Mouse (Mus musculus) erythroid progenitor cell, adult 5-6 weeks (primary cell): ENCODE data around the gene Zdhhc18. TPM values are rescaled to one million over a fixed set of nuclear protein-coding genes. Genes with fewer than 3 reads are reported as not detected.
"Not testable (repeated sequence)": the region's sequence is repeated elsewhere in the genome, so short reads cannot be mapped to it uniquely, and the experiment has no call there.

Experiments used
- ATAC-seq: replicated peaks from 2 replicates; pipeline ENCODE4 v1.8.0; 2016; ENCODE audit warnings: moderate number of reproducible peaks, mild to moderate bottlenecking, moderate TSS enrichment, inconsistent platforms; ENCODE audit not compliant: poor library complexity, low FRiP score, severe bottlenecking
- total RNA-seq, 2 experiments: library from RNA; stranded (forward) in 1 of 2; stranded (reverse) in 1 of 2; fragments of 150-400 nt in 1 of 2; fragments of 186-747, 209-891 nt in 1 of 2; gene quantifications; 2 replicates each; pipeline versions ENCODE4 v1.2.3 to v1.2.4; 2015 to 2017; ENCODE audit warnings: low replicate concordance in 2 of 2

Gene Zdhhc18
- total RNA-seq, 2 experiments from 2014 or later: 3.9 to 19.3 TPM

DNA sequence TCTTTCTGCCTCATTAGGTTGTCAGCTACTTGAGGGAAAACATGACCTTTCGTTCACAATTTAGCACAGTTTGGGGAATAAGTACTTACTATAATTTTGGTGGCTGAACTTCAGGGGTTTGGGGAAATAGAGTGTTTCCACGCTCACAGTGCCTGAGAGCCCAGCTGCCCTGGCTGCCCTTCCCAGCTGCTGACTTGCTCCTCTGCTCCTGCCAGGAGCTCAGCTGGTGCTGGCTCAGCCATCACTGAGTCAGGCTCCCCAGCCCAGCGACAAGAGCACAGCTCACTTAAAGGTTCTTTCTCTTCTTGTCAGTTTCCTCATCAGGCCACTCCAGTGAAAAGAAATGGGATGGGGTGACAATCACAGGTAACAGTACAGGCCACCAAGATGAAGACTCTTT, 18.6 kb upstream of the Zdhhc18 start:
- ATAC-seq: no peak

DNA sequence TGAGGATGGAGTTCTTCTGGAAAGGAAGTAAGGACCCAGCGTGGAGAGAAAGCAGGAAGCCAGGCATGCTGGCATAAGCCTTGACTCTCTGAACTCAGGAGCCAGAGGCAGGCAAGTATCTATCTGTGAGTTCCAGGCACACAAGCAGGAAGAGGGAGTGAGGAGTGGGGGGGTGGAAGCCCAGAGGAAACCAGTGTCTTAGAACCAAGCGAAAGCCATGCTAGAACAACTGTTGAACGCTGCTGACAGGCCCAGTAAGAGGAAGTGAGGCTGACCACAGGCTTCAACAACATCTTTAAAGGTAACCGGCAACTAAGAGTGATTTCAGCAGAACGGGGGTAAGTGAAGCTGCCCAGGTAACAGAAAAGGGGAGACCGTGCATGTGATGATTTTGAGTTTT, 16.2 kb upstream of the Zdhhc18 start:
- ATAC-seq: no peak

DNA sequence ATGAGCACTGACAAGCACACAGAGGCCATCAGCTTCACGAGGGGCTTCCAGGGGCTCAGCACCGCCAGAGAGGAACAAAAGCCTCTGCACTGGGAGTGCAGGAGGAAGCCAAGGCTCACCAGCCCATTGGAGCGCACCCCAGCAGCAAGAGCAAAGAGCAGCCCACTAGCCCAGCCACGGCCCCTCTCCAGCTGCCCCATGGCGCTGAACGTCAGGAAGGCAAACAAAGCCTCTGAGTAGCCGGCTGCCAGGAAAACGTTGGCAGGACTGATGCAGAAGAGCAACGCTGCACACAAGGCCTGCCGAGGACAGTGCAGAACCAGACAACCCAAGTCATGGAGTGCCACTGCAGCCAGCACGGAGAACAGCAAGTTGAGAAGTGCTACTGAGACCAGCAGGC, 15.2 kb upstream of the Zdhhc18 start:
- no peak for ATAC-seq

DNA sequence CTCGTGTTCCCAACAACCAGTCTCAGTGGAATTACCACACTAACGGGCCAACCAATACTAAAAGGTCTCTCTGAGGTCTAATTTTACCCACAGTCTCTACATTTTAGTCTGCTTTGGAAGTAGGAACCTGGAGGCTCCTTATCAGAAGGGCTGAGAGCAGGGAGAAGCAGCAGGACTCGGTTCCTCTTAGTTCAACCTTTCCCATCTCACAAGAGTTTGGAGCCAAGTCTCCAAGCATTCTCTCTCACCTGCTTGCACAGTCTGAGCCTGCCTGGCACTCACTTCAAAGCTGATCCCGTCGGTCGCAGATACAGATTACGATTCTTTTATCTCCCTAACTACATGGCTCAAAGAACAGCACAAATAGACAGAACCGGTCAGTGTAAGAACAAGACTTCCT, 13.0 kb upstream of the Zdhhc18 start:
- ATAC-seq: no peak

DNA sequence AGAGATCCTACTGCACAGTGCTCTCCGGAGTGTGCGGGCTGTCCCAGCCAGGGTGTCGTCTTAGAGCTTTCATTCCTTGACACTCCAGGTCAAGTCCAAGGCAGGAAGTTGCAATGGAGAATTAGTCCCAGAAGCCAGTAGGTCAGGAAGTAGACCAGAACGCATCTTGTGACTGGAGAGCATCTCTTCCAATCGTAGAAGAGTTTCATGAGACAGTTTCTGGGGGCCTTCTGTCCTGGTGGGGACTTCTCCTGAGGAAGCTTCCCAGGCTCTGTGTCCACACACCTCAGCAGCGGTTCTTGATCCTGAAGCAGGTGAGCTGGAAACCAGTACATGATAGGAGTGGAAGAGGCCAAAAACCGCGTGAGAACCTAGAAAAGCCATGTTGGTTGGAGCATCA, 12.5 kb upstream of the Zdhhc18 start:
- ATAC-seq: no peak

DNA sequence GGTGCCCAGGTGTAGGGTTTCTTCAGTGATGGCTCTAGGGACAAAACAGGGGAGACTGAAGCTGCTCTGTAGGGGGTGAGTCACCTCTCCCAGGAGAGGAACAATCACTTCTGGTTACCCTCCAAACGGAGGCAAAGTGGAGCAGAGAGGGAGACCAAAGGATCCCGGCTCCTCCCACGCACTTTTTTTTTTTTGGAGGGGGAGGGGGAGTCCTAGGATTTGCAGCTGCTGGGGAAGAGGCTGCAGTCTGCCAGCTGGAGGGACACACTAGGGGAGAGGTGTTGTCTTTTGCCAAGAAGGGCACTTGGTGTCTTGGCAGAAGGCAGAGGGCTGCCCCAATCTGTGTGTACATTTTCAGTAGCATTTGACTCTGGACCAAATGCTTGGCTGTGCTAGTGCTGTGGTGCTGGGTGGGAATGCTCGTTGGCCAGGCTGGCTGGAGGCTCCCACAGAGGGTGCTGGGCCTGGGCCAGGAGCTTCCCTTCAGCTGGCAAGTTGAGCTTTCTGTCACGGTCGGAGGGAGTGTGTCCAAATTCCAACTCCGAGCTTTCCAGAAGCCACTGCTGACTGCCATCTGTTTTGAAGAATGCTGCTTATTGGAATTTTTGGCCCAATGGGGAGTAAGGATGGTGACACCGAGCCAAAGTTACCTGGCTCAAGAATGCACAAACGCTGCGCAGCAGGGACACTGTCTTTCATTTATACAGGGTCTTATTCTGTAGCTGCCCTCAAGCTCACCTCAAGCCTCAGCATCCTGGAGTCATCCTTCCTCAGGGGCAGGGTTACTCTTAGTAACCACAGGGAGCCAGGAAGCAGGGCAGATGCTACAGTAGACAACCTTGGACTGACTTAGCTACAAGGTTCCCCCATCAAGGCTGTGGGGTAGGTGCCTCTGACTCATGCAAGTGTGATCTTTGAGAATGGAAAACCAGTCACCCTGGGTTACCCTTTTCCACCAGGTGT, 10.5 kb upstream of the Zdhhc18 start:
- ATAC-seq: no peak

DNA sequence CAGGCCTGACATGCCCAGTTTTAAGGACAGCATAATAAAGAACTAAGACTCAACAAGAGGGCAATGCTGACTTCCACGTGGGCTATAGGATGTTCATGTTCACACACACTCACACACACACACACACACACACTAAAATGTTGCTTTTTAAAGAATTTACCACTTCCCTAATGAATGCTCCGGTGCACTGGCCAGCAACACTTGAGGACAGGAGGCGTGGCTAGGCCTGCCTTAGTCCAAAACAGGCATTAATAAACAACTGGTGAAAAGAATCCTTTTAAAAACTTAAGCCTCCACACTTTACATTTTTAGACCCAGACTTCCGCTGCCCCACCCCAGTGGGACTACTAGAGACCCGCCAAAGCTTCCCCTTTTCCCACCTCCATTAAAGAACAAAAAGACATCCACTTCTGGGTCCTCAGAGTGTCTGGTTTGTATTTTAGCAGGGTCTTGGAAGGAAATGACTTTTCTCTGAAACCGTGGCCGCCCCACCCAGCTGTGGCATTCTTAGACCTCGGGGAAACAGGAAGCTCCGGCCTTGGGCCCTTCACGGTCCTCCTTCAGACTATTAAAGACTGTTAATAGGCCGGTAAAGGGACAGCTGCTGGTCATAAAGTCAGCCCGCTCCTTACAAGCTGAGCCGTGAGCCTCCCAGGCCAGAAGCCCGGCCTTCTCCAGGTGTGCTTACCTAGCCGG, 9.7 kb upstream of the Zdhhc18 start:
- no peak for ATAC-seq

DNA sequence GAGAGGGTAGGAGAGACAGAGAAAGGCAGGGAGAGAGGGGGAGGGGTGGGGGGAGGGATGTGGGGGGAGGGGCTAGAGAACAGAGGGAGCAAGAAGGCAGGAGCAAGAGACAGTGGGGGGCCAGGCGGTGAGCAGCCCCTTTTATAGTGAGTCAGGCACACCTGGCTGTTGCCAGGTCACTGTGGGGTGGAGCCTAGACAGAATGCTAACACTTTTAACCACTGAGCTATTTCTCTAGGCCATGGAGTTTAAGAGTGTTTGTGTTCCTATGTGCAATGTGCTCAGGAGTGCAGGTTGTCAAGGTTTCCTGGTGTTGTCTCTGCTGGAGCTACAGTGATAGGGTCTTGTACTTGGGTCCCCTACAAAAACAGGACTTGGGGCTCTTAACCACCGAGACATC, 8.8 kb upstream of the Zdhhc18 start:
- ATAC-seq: no peak

DNA sequence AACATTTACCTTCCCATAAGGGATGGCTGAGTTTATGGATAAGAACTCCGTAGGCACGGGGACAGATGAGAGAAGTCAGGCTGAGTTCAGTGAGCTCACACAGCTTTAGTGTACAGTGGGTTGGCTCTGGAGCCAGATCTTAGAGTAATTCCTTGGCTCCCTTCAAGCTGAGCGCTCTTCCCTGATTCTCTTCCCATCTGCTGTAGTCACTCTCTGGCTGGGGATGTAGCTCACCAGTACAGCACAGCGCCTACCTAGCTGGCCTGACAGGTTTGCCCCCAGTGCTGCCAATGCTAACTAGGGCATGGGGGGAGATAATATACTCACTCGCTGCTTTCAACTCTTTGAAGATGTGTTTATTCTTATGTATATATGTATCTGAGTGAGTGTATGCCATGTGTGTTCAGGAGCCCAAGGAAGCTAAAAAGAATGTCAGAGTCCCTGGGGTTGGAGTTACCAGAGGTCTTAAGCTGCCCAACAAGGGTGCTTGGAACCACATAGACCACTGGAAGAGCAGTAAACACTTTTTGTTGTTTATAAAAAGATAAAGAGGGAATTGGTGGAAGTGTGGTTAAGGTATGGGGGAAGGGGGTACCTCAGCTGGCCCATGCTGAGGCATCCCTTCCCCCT, 8.0 kb upstream of the Zdhhc18 start:
- ATAC-seq: no peak

DNA sequence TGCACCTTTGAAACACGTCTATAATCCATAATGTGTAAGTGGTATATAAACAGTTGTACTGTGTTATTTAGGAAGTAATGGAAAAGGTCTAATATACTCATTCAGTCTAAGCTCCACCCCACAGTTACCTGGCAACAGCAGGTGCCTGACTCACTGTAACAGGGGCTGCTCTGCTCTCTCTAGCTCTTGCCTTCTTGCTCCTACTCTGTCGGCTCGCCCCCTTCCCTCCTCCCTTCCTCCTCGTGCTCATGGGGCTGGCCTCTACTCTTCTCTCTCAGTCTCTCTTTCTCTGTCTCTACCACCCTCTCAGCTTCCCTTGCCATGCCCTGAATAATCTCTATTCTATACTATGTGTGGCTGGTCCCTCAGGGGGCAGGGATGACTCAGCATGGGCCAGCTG, 7.0 kb upstream of the Zdhhc18 start:
- no peak for ATAC-seq

DNA sequence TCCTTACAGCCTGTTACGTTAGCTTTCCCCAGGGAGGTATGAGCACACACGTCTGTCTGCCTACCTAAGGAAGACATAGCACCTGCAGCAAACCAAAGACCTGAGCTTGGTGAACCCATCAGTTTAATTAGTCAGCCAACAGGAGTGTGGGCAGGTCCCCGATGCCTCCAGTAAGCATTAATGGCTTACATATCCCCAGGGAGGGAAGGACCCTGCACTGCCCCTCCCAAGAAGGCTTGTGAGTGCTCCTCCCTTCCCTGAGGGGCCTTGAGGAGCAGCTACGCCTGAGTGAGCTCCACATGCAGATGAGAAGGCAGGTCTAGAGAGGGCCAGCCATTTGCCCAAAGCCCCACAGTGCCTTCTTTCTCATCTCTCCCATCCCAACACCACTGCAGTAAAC, 6.3 kb upstream of the Zdhhc18 start:
- no peak for ATAC-seq

DNA sequence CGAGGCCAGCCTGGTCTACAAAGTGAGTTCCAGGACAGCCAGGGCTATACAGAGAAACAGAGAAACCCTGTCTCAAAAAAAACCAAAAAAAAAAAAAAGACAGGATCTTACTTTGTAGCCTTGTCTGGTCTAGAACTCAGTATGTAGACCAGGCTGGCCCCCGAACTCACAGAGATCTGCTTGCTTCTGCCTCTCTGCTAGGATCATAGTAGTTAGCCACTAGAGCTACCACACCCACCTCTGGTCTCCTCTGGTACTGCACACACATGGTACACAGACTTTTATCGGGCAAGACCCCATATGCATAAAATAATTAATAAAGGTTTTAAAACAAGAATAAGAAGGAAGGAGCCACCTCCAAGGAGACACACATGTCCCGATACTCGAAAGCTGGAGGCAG, 4.1 kb upstream of the Zdhhc18 start:
- ATAC-seq: not testable (repeated sequence)

DNA sequence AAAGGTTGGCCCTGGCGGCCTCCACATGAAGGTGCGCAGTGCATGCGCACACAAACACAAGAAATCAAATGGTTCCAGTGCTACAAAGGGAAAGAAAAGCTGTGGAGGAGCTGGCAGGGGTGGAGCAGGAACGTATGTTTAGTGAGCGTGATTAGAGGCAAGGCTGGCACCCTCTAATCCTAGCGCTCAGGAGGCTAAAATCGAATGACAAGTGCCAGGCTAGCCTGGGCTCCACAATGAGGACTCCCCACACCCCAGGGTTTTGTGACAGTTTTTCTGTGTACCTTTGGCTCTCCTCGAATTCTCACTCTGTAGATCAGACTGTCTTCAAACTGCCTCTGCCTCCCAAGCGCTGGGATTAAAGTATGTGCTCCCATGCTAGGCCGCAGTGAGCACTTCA, 2.8 kb upstream of the Zdhhc18 start:
- no peak for ATAC-seq

DNA sequence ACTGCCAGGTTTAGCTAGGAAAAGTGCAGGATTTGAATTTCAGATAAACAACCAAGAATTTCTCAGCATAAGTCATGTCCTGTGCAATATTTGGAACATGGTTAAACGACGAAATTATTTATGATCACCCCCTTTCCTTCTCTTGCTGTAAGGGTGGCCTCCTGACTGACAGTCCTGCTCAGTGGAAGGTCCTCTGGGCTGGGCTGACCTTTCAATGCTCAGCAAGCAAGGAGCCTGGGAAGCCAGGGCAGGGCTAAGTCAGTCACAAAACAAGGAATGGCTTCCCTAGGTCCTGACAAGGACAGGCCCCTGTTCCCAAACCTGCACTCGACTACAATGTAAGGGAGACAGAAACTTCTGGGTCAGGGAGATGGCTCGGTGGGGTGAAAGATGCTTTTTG, 2.0 kb upstream of the Zdhhc18 start:
- no peak for ATAC-seq

DNA sequence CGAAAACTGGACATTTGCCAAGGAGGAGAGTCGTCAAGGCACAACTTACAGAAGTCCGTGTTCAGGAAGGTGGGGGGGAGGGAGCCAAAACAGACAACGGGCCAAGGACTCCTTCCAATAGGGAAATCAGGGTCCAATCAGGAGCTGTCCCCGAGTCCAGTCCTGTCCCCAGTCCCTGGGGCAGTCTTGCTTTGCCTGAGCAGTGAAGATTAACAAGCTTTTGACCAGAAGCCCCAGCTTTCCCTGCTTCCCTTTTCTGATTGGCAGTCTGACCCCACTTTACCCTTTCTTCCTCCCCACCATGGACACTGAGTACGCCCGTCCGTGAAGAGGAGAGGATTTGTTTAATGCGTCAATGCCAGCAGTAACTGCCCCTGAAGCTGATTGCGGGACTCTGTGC, 1.5 kb upstream of the Zdhhc18 start:
- no peak for ATAC-seq

DNA sequence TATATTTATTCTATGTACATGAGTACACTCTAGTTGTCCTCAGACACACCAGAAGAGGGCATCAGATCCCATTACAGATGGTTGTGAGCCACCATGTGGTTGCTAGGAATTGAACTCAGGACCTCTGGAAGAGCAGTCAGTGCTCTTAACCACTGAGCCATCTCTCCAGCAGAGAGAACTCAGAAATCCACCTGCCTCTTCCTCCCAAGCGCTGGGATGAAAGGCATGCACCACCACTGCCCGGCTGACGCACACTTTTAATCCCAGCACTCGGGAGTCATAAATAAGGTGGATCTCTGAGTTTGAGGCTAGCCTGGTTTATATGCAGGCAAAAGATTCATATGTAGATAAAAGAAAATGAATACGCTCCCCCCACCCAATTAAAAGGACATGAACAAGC, 490 bp downstream of the Zdhhc18 start:
- not testable (repeated sequence) for ATAC-seq

DNA sequence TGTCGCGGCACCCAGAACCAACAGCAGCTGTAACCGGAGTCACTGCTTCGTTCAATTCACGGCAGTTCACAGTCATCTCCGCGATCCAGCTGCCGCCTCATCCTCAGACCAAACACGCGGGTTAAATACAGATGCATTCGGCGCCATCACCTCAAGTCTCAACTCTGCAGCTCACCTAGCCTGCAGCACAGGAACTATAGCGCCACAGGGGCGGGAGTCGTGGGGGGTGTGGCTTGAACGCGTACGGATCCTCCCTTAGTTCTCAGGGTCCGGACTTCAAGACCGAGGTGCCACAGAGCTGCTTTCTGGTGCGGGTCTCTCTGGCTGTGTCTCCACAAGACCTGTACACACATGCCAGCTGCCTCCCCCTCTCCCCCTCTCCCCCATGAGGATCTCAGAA, 4.3 kb downstream of the Zdhhc18 start:
- ATAC-seq: no peak

DNA sequence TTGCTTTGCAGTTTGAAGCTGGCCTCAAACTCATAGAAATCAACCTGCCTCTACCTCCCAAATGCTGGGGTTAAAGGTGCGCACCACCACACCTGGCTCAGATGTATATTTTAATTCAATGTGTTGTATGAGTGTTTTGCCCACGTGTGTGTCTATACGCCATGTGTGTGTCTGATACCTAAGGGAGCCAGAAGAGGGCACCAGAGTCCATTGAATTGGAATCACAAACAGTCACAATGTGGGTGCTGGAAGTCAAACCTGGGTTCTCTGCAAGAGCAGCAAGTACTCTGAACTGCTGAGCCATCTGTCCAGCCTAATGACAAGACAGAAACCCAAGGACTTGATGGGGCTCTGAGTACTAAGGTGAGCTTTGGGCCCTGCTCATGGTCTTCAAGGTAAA, 4.8 kb downstream of the Zdhhc18 start:
- no peak for ATAC-seq

DNA sequence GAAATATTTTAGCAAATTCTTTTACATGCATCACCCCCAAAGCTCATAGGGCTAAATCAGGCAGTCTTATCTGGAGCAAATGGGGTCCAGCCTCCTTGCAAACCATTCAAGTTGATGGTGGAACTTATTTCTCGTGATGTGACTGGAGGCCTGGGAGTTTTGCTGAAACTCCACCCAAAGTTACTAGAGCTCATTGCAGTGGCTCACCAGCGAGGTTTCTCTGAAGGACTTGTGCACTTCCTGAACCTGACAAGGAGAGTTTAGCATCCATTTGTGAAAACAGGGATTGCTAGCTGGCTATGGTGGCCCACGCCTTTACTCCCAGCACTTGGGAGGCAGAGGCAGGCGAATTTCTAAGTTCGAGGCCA, 15.9 kb downstream of the Zdhhc18 start:
- no peak for ATAC-seq

DNA sequence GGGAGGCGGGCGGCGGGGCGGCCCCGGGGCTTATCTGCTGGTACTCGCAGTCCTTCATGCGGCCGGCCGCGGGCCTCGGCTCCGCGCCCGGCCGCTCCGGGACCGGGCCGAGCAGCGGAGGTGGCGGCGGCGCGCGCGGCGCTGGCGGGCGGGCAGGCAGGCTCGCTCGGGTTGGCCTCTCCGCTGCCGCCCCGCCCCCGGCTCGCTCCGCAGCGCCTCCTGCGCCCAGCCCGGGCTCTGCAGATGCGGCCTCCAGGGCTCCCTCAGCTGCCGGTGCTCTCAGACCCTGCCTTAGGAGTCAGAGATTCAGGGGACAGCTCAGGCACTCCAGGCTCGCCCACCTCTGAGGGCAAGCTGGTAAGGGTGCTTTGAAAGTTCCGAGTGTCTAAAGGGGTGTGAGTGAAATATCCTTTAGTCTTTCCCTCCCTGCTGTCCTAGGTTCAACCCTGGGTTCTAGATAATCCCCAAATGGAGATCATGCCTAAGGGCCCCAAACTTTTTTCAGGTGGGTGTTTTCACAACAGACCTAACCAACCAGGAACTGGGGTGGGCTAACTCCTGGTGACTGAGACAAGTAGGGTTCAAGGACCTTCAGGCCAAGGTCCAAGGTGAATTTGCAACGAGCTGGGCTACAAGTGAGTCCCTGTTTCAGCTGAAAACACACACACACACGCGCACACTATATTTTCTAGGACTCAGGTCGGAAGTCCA, 16.5 kb downstream of the Zdhhc18 start:
- ATAC-seq: peak; percentile 95
